Mouse (Mus musculus): ENCODE data around the gene Smoc2.

DNA sequence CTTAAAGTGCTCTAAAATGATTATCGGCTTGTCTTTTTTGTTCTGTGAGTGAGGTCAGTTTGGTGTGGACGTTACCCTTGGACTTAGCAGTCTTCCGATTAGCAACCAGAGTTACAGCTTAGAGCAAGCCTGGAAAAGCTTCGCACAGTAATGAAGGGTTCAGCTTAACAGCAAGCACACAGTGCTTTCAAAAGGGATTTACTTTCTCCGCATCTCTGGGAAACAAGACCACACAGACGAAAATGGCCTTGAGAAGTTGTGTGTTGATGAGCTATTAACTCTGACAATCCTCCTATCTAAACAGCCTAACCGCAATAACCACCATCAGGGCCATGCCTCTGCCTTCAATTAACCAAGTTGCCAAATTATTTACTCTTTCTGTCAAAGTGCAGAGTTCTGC, 46.9 kb downstream of the Smoc2 start:
- TF ChIP-seq CTCF (IDR thresholded peaks at IDR 0.05; ENCODE audit: borderline replicate concordance, extremely low read depth, insufficient read depth, insufficient read length) = no peak
- TF ChIP-seq POLR2A (IDR thresholded peaks at IDR 0.05; ENCODE audit: borderline replicate concordance, extremely low read depth, insufficient read depth, insufficient read length, poor library complexity, severe bottlenecking) = no peak
